Comparison of ENCODE assay signal across 22 mouse cellular contexts in the genomic region with DNA sequence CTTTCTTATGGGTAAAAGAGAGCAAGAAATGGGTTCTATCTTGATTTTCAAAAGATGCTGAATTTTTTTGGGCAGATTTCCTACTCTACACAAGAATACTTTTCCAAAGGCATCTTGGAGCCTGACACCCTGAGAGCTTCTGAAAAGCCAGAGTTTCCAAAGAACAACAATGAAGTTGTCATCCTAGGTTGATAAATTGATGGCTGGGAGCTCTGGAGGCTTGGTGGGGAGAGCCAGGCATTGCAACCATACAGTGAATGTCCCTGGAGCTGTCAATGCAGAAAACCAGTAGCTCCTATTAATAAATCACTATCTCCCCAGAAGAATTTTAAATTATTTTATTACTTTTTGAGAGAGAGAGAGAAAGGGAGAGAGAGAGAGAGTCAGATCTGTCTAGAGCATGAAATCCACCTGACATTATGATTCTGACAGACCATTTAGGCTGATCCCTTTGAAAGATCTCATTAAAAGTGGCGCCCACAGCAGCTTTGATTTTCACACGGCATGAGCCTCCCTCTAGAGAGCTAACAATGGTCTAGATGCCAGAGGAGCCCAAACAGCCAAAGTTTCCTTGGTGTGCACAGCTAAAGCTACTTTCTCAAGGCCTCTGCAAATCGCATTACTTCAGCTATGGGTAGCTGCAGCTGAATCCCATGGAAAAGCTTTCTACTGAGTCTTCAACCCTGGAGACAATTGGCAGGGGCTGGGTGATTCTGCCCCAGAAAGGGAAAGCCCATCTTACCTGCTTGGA.
DNase-seq lines count a peak whose midpoint lies in the region; ATAC-seq and TF ChIP-seq lines count a peak whose summit lies in the region.
"Had no signal": no experiment of that assay in that cellular context is flagged by ENCODE, and none has a peak within 500 bp of the region (broad histone marks: within the 10 kb centered on the region; RNA-seq: fewer than 3 reads in every experiment).

No protein-coding gene starts in this region.

- 0 out of 2 replicates have a peak, but pooled peaks have one; percentile 18 for ATAC-seq in forebrain, embryonic 11.5 days (replicated peaks; ENCODE audit: low FRiP score)
- no peak for ATAC-seq in forebrain, postnatal 0 days
- ATAC-seq in hindbrain, embryonic 15.5 days (ENCODE audit: low FRiP score, low read depth) = no peak
- ATAC-seq in midbrain, embryonic 14.5 days (ENCODE audit: low FRiP score, low TSS enrichment) = peak; percentile 64; the same call in 1 of the 2 replicates

- H3K4me1 ChIP-seq in forebrain, embryonic 11.5 days (replicated peaks; ENCODE audit: control insufficient read depth, insufficient read depth, low read length) = peaks cover 5% of the 10 kb centered on the region; the same call in 1 of the 2 replicates
- no peaks in the 10 kb centered on the region for H3K4me1 ChIP-seq in forebrain, postnatal 0 days (ENCODE audit: insufficient read depth)
- peaks cover 15% of the 10 kb centered on the region for H3K4me1 ChIP-seq in hindbrain, embryonic 15.5 days (replicated peaks)
- H3K4me1 ChIP-seq in midbrain, embryonic 14.5 days (ENCODE audit: control insufficient read depth, insufficient read depth, low read length) = peaks cover 24% of the 10 kb centered on the region

- no peak overlapping the region for H3K4me3 ChIP-seq in forebrain, embryonic 11.5 days (ENCODE audit: low read depth, low read length)
- no peak overlapping the region for H3K4me3 ChIP-seq in forebrain, postnatal 0 days (ENCODE audit: low read depth, low read length)
- H3K4me3 ChIP-seq in hindbrain, embryonic 15.5 days = no peak overlapping the region
- no peak overlapping the region for H3K4me3 ChIP-seq in midbrain, embryonic 14.5 days (replicated peaks; ENCODE audit: low read depth, low read length)
- H3K4me3 ChIP-seq: erythroblast, embryonic 14.5 days; kidney, embryonic 15.5 days had no signal

- no peaks in the 10 kb centered on the region for H3K9me3 ChIP-seq in forebrain, embryonic 11.5 days (ENCODE audit: control insufficient read depth, low read length)
- no peaks in the 10 kb centered on the region for H3K9me3 ChIP-seq in forebrain, postnatal 0 days (ENCODE audit: low read length)
- H3K9me3 ChIP-seq in hindbrain, embryonic 15.5 days = no peaks in the 10 kb centered on the region
- H3K9me3 ChIP-seq in midbrain, embryonic 14.5 days (ENCODE audit: control insufficient read depth, low read length) = no peaks in the 10 kb centered on the region
- H3K9me3 ChIP-seq: kidney, embryonic 15.5 days had no signal

- no peak overlapping the region; the same call in 1 of the 2 replicates for H3K27ac ChIP-seq in forebrain, embryonic 11.5 days (ENCODE audit: low read depth, low read length)
- no peak overlapping the region for H3K27ac ChIP-seq in forebrain, postnatal 0 days (ENCODE audit: low read depth, low read length)
- H3K27ac ChIP-seq in hindbrain, embryonic 15.5 days (replicated peaks) = 0 out of 2 replicates have a peak overlapping the region, but pooled peaks have one; percentile 8
- H3K27ac ChIP-seq in midbrain, embryonic 14.5 days (replicated peaks; ENCODE audit: low read depth, low read length) = peak overlapping the region; percentile 26; the same call in 1 of the 2 replicates
- H3K27ac ChIP-seq: kidney, embryonic 15.5 days had no signal

- no peak overlapping the region for H3K4me2 ChIP-seq in forebrain, embryonic 11.5 days (ENCODE audit: low read depth, low read length, severe bottlenecking)
- H3K4me2 ChIP-seq in forebrain, postnatal 0 days (ENCODE audit: low read depth) = no peak overlapping the region
- no peak overlapping the region for H3K4me2 ChIP-seq in hindbrain, embryonic 15.5 days
- H3K4me2 ChIP-seq in midbrain, embryonic 14.5 days (ENCODE audit: low read length) = no peak overlapping the region
- H3K4me2 ChIP-seq: heart, embryonic 11.5 days; kidney, embryonic 15.5 days; liver, embryonic 11.5 days; lung, embryonic 14.5 days had no signal

- no peak for DNase-seq in forebrain, embryonic 11.5 days (ENCODE audit: low spot score)
- DNase-seq in forebrain, postnatal 0 days = no peak
- DNase-seq in embryo, embryonic 10.5 days (ENCODE audit: low spot score) = peak; percentile 63
- peak; percentile 68 for DNase-seq in midbrain, embryonic 14.5 days
- DNase-seq in gastrocnemius, postnatal 14 days = no peak
- DNase-seq in urinary bladder, postnatal 10 days (ENCODE audit: low spot score) = no peak
- no peak for DNase-seq in adrenal gland, adult 8-10 months
- DNase-seq: adrenal gland, postnatal 10 days; cerebellum, adult 9-11 months; heart, postnatal 14 days; left cerebral cortex, postnatal 4 days; lung, embryonic 14.5 days; lung, postnatal 4 days; retina, postnatal 1 day; right cerebral cortex, postnatal 4 days; thymus, postnatal 36 days had no signal

- no peak for TF ChIP-seq CTCF in forebrain, postnatal 0 days (IDR thresholded peaks at IDR 0.05; ENCODE audit: low read depth)

- WGBS in forebrain, embryonic 11.5 days = 13% methylated on average over 3 of the region's 3 CpGs
- 21% methylated on average over 3 of the region's 3 CpGs for WGBS in forebrain, postnatal 0 days
- 20% methylated on average over 3 of the region's 3 CpGs for WGBS in hindbrain, embryonic 15.5 days
- 11% methylated on average over 3 of the region's 3 CpGs for WGBS in midbrain, embryonic 14.5 days

- H3K9ac ChIP-seq in forebrain, embryonic 11.5 days (ENCODE audit: low read length) = no peak overlapping the region
- no peak overlapping the region for H3K9ac ChIP-seq in forebrain, postnatal 0 days
- no peak overlapping the region for H3K9ac ChIP-seq in hindbrain, embryonic 15.5 days
- H3K9ac ChIP-seq in midbrain, embryonic 14.5 days (replicated peaks; ENCODE audit: low read length) = no peak overlapping the region
- H3K9ac ChIP-seq: kidney, embryonic 15.5 days; lung, embryonic 14.5 days had no signal

- H3K27me3 ChIP-seq in forebrain, embryonic 11.5 days (ENCODE audit: control insufficient read depth, insufficient read depth, low read length) = no peaks in the 10 kb centered on the region
- no peaks in the 10 kb centered on the region for H3K27me3 ChIP-seq in forebrain, postnatal 0 days (ENCODE audit: insufficient read depth, low read length)
- H3K27me3 ChIP-seq in hindbrain, embryonic 15.5 days = no peaks in the 10 kb centered on the region
- H3K27me3 ChIP-seq in midbrain, embryonic 14.5 days (ENCODE audit: control insufficient read depth, insufficient read depth, low read length) = no peaks in the 10 kb centered on the region
- H3K27me3 ChIP-seq: CH12.LX had no signal

- intact Hi-C loops in gastrocnemius, postnatal 14 days (cut with DNase I; ENCODE audit: low total_unique reads) = no loop called here

- no peaks in the 10 kb centered on the region for H3K36me3 ChIP-seq in forebrain, embryonic 11.5 days (ENCODE audit: control insufficient read depth, insufficient read depth, low read length)
- H3K36me3 ChIP-seq in forebrain, postnatal 0 days (ENCODE audit: insufficient read depth) = no peaks in the 10 kb centered on the region
- no peaks in the 10 kb centered on the region for H3K36me3 ChIP-seq in hindbrain, embryonic 15.5 days
- no peaks in the 10 kb centered on the region for H3K36me3 ChIP-seq in midbrain, embryonic 14.5 days (ENCODE audit: control insufficient read depth, insufficient read depth, low read length)
- H3K36me3 ChIP-seq: kidney, embryonic 15.5 days had no signal

Comparison
In these comparisons a context has a peak if more than half of its experiments do, and no peak if none do; other contexts are left out.
1. ATAC-seq: peak in forebrain, embryonic 11.5 days (single experiment) and midbrain, embryonic 14.5 days (single experiment); none in forebrain, postnatal 0 days (single experiment) and hindbrain, embryonic 15.5 days (single experiment).
2. DNase-seq: peak in embryo, embryonic 10.5 days (single experiment) and midbrain, embryonic 14.5 days (single experiment); none in forebrain, embryonic 11.5 days (single experiment), forebrain, postnatal 0 days (single experiment), gastrocnemius, postnatal 14 days (single experiment), urinary bladder, postnatal 10 days (single experiment) and adrenal gland, adult 8-10 months (single experiment).
3. H3K27ac ChIP-seq: peak in hindbrain, embryonic 15.5 days (single experiment) and midbrain, embryonic 14.5 days (single experiment); none in forebrain, embryonic 11.5 days (single experiment) and forebrain, postnatal 0 days (single experiment).